In the genomic region with DNA sequence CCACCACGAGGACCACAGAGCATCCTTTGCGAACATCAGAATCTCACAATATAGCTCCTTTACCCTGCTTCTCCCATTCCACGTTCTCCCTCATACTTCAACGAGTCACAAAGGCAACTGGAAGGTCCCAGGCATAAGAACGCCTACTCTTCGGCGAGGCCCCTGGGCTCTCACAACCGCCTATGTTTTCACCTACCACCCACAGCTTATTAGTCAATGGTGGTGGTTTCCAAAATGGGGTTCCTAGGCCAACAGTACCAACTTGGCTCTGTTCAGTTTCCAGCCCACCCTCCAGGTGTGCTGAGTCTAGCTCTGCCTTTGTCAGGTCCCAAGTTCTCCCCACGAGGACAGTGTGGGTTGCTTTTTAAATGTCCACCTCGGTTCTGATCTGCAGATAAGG, we compare ENCODE assay signal across 18 mouse cellular contexts.
DNase-seq lines count a peak whose midpoint lies in the region.
"Had no signal": no experiment of that assay in that cellular context is flagged by ENCODE, and none has a peak within 500 bp of the region (broad histone marks: within the 10 kb centered on the region; RNA-seq: fewer than 3 reads in every experiment).

No protein-coding gene starts in this region.

- peak; percentile 25 to 27 for DNase-seq in left cerebral cortex, adult 18-20 months (ENCODE audit: low spot score in 2 of 2)
- DNase-seq in left cerebral cortex, postnatal 10 days (ENCODE audit: extremely low spot score in 1 of 2, low spot score in 2 of 2) = no peak
- peak; percentile 49 to 55 for DNase-seq in right cerebral cortex, adult 2 months (ENCODE audit: low spot score in 2 of 2)
- no peak for DNase-seq in right cerebral cortex, postnatal 4 days
- DNase-seq in brain, adult 2 months (ENCODE audit: low read depth, low spot score) = peak; percentile 60
- DNase-seq in spleen, adult 18-20 months = no peak
- DNase-seq in adrenal gland, postnatal 4 days (ENCODE audit: low spot score in 2 of 2) = no peak
- DNase-seq: adrenal gland, postnatal 10 days; cerebellum, adult 18-20 months; cerebellum, postnatal 10 days; gastrocnemius, adult 2 months; gastrocnemius, postnatal 36 days; heart, adult 2 months; kidney, adult 18-20 months; kidney, postnatal 25 days; liver; lung, adult 2 months; lung, postnatal 10 days had no signal

- intact Hi-C loops in left cerebral cortex, postnatal 10 days (cut with DNase I) = no loop called here

Comparison
In these comparisons a context has a peak if more than half of its experiments do, and no peak if none do; other contexts are left out.
1. DNase-seq: peak in left cerebral cortex, adult 18-20 months (2 of 2), right cerebral cortex, adult 2 months (2 of 2) and brain, adult 2 months (single experiment); none in left cerebral cortex, postnatal 10 days (0 of 2), right cerebral cortex, postnatal 4 days (single experiment), spleen, adult 18-20 months (0 of 2) and adrenal gland, postnatal 4 days (0 of 2).